Mouse (Mus musculus): ENCODE measurements around the gene Cd247.

The Cd247 gene

DNA sequence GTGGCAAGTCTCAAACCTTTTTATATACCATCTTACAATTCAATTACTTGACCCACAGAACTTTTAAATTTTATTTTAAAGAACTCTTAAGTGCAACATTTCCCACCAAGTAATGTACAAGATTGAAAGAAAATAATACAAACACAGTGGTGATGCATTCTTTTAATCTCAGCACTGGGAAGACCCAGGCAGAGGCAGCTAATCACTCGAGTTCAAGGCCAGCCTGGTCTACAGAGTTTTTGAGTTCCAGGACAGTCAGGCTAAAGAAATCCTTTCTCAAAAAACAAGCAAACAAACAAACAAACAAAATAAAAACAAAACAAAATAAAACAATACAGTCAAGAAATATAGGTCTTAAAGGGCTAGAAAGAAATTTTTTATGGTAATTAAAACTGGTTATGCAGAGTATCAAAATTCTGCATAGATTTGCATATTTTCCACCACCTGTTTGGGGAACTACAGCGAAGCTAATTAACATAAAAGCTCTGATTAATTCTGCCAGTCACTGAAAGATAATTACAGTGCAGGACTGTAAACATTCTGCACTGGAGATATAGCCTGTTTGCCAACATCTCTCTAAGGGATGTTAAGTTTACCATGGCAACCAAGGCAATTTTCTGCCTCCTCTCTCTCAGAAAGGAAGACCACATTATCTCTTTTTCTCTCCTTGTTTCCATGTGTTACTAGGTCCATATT lies 125.4 kb downstream of the Cd247 start:
- DNase-seq (ENCODE audit: low read depth) = no peak

DNA sequence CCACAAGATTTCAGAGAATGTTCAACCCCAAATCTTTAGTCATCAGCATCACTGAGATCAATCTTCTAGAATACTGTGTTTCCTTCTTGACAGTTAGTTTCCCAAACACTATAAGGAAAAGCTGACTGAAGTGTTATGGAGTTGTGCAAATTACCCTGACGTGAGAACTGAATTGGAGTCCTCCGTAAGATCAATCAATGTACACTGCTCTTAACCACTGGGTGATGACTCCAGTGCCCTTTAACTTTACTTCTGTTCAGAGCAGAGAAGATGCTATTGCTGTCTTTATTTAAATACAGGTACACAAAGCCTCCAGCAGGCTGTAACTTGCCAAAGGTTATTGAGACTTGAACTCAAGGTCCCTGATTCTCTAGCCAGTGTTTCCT lies 125.9 kb downstream of the Cd247 start:
- no peak for DNase-seq (ENCODE audit: low read depth)

DNA sequence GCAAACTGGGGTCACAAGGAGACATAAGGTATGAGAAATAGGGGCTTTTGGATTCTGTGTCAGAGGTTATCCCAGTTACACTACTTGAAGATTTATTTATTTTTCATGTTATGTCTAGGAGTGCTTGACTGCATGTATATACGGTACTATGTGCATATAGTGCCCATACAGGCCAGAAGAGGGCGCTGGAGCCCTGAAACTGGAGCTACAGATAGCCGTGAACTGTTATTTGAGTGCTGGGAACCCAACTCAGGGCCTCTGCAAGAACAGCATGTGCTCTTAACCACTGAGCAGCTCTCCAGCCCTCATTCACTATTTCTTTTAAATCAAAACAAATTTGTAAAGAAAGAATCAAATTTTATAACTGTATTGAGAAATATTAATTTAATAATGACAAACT lies 132.5 kb downstream of the Cd247 start:
- DNase-seq (ENCODE audit: low read depth) = no peak

DNA sequence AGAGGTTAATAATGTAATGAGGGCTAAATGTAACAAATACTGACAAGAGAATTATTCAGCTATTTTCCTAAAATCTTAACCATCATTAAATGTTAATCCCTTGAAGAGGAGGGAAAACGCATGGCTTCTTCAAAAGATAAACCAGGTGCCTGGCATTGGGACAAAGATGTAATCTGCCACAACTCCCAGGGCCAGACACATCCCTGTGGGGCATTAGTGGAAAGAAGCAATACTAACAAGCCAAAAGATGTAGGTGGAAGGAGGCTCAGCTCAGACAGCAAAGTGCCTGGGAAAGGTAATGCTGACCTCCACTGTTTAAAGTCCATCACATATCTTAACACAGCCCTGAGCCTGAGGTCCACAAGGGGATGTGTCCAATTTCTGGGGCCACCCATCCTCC lies 134.0 kb downstream of the Cd247 start:
- DNase-seq (ENCODE audit: low read depth) = no peak

DNA sequence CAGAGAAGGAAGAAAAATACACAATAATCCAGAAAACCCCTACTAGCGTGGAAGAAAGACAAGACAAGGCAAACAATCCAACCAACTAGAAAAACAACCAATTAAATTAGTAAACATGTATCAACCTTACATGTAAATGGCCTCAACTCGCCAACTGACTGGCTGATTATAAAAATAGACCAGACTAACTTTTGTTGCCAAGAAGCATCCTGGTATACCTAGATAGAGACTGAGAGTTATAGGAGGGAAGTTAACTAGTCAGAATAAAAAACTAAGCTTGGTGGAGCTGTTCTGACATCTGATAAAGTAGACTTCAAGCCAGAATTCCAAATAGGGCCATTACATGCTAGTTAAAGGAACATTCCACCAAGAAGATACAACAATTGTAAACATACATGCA lies 136.7 kb downstream of the Cd247 start:
- DNase-seq (ENCODE audit: low read depth) = no peak
